Mouse (Mus musculus) lung, embryonic 16.5 days (tissue): ENCODE results near the gene Lca5l. TPM values are rescaled to one million over a fixed set of nuclear protein-coding genes. Genes with fewer than 3 reads are reported as not detected.
"Not testable (repeated sequence)": the region's sequence is repeated elsewhere in the genome, so short reads cannot be mapped to it uniquely, and the experiment has no call there.

Source experiments
- ATAC-seq: fragments of 200-750 bp; cut with Nextera tagmentation; 2 replicates; pipeline ENCODE4 v1.8.0; 2017; ENCODE audit warnings: low read depth, mild to moderate bottlenecking, moderate library complexity
- H3K27ac ChIP-seq: fragments of 300-500 bp; sonication (generic); 2 replicates; pipeline ENCODE4 v1.5.1; 2014; ENCODE audit warnings: mild to moderate bottlenecking, control low read depth, low read length
- H3K27me3 ChIP-seq: fragments of 300-500 bp; sonication (generic); 2 replicates; pipeline ENCODE4 v1.6.1; 2014; ENCODE audit warnings: low read depth, low read length, mixed read lengths; ENCODE audit not compliant: control insufficient read depth, insufficient read depth
- H3K36me3 ChIP-seq: fragments of 300-500 bp; sonication (generic); 2 replicates; pipeline ENCODE4 v1.6.1; 2014; ENCODE audit warnings: low read length; ENCODE audit not compliant: control insufficient read depth, insufficient read depth
- H3K4me1 ChIP-seq: fragments of 300-500 bp; sonication (generic); replicated peaks from 2 replicates; pipeline ENCODE4 v1.6.1; 2014; ENCODE audit warnings: low read length, mixed read lengths; ENCODE audit not compliant: control insufficient read depth, insufficient read depth
- H3K4me2 ChIP-seq: fragments of 300-500 bp; sonication (generic); 2 replicates; pipeline ENCODE4 v1.6.1; 2014; ENCODE audit warnings: low read depth, low read length, control low read depth
- H3K4me3 ChIP-seq: fragments of 300-500 bp; sonication (generic); 2 replicates; pipeline ENCODE4 v1.5.1; 2014; ENCODE audit warnings: mild to moderate bottlenecking, low read length, control low read depth
- H3K9ac ChIP-seq: fragments of 300-500 bp; sonication (generic); 2 replicates; pipeline ENCODE4 v1.6.1; 2014; ENCODE audit warnings: low read length, control low read depth
- H3K9me3 ChIP-seq: fragments of 300-500 bp; sonication (generic); 2 replicates; pipeline ENCODE4 v1.6.1; 2016; ENCODE audit warnings: low read length; ENCODE audit not compliant: control insufficient read depth
- WGBS: fragments of 180-500 bp; shearing (Covaris S2); extraction: QIAGEN DNeasy Blood & Tissue Kit; methylation state at CpG from one replicate; pipeline ENCODE4 v1.1.7; 2014; 5-methylcytosine and 5-hydroxymethylcytosine counted together
- polyA plus RNA-seq: library from polyadenylated mRNA; unstranded; fragments of >200 nt; fragmentation: Nextera tagmentation; extraction: Ambion mirVana; gene quantifications from 2 replicates; pipeline ENCODE4 v1.2.1, GENCODE M21; 2015

Gene Lca5l
- polyA plus RNA-seq, 1 experiment from 2014 or later: 0.93 TPM

DNA sequence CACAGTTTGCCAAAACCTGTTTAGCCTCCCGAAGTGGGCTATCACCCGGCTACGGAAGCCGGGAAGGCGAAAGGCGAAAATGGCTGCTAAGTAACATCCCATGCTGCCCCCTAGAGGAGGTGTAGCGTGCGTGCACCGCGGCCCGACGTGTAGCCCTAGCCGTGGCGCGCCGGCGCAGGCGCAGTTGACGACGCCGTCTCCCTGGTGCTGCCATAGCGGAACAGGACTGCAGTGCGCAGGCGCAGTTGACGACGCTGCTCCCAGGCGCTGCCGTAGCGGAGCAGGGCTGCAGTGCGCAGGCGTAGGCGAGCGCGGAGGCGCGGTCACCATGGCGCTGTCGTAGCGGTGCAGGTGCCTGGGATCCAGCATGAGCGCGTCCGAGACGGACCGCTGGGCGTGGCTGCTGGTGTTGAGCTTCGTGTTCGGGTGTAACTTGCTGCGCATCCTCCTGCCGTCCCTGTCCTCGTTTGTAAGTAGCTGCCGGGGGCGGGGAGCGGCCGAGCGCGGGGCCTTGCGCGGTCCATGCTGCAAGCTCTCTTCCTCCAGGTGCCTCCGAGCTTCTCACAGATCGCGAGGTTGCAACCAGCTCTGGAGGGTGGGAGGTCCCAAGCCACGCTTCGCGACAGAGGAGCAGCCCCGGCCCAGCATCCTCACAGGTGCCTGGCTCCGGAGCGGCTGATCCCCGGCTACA, 46.8 kb downstream of the Lca5l start, which contains the start of gene Wrb:
Wrb (plus strand) TSS at position 298 of the 691 bp plus-strand sequence.
- WGBS: under 1% methylated on average over 68 of the region's 68 CpGs
- Histone ChIP-seq H3K36me3 (no peaks in the 10 kb centered on the region), H3K9me3 (peaks cover 2% of the 10 kb centered on the region; the same call in 1 of the 2 replicates), H3K27ac (peak within 1 kb of the TSS; percentile 49; the same call in 1 of the 2 replicates), H3K4me2 (peak within 1 kb of the TSS; percentile 88), H3K4me1 (peaks cover 7% of the 10 kb centered on the region), H3K9ac (peak within 1 kb of the TSS; percentile 74), H3K27me3 (no peaks in the 10 kb centered on the region), H3K4me3 (peak within 1 kb of the TSS; percentile 86)
- peak; percentile 97 for ATAC-seq

DNA sequence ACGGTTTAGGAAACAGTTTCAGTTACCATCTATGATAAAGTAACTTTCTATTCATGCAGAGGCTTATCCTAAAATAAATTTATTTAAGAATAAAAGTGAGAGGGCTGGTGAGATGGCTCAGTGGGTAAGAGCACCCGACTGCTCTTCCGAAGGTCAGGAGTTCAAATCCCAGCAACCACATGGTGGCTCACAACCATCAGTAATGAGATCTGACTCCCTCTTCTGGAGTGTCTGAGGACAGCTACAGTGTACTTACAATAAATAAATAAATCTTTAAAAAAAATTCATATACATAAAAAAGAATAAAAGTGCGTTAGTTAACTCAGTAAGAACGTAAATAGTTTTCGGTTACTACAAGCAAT, 47.3 kb downstream of the Lca5l start:
- H3K9me3 ChIP-seq, H3K36me3 ChIP-seq, H3K4me1 ChIP-seq, H3K9ac ChIP-seq, H3K27ac ChIP-seq, H3K27me3 ChIP-seq: not testable (repeated sequence)
- peak overlapping the region; percentile 88 for H3K4me2 ChIP-seq
- WGBS: 26% methylated on average over 6 of the region's 6 CpGs
- ATAC-seq: peak; percentile 22; the same call in 1 of the 2 replicates
- H3K4me3 ChIP-seq: peak overlapping the region; percentile 86

DNA sequence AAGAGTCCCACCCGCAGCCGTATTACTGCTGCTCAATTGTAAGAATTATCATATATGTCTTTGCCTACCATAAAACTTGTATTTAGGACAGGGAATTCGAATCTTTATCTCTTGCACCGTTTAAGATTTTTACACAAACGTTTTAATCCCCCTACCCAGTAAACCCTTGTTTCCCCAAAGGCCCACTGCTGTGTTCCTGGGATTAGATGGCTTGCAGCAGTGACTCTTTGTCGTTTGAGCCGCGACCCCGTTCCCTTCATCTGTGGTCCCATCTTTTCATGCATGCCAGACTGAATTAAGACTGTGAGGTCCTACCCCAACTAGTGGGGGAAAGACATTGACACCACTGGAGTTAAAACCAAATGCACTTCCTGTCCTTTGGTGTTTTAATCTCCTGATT, 63.6 kb downstream of the Lca5l start:
- Histone ChIP-seq H3K27ac (peak overlapping the region; percentile 96), H3K36me3 (peaks cover 20% of the 10 kb centered on the region), H3K9me3 (no peaks in the 10 kb centered on the region), H3K4me3 (peak overlapping the region; percentile 93), H3K9ac (peak overlapping the region; percentile 98), H3K4me1 (peaks cover 18% of the 10 kb centered on the region), H3K27me3 (no peaks in the 10 kb centered on the region), H3K4me2 (peak overlapping the region; percentile 82)
- 2% methylated on average over 9 of the region's 9 CpGs for WGBS
- ATAC-seq: no peak

DNA sequence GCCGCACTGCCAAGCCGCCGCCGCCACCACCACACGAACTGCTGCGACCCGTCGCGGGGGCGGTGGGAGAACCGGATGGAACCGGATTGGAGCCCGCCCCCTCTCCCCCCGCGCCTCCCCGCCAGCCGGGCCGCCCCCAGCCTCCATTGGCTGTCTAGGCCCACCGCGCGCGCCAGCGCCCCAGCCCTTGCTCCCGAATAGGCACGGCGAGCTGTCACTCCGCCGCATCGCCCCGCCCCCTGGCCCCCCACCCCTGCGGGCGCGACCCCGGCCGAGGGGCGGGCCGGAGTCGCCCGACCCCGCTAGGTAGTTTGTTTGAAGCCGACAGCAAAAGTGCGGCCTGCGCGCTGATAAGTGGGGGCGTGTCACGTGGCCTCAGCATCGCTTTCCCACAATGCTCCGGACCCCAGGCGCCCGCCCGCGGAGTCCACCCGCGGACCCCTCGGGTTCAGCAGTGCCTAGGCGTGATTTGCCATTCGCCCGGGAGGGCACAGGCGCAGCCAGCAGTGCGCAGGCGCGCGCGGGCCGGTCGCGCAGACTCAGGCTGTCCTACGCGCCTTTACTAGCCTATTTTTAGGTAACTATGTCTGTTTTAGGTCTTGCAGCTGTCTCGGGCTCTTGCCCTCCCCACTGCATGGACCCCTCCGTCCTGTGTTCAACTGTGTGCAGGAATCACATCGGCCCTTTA, 64.3 kb downstream of the Lca5l start, which contains the start of gene Hmgn1:
Hmgn1 (minus strand) TSS at position 73 of the 688 bp plus-strand sequence.
- peaks cover 24% of the 10 kb centered on the region for H3K36me3 ChIP-seq
- H3K27me3 ChIP-seq: no peaks in the 10 kb centered on the region
- H3K4me2 ChIP-seq: peak within 1 kb of the TSS; percentile 91
- peaks cover 18% of the 10 kb centered on the region for H3K4me1 ChIP-seq
- WGBS: under 1% methylated on average over 63 of the region's 72 CpGs
- H3K27ac ChIP-seq: peak within 1 kb of the TSS; percentile 96
- peak within 1 kb of the TSS; percentile 98 for H3K9ac ChIP-seq
- H3K9me3 ChIP-seq: no peaks in the 10 kb centered on the region
- ATAC-seq: peak; percentile 97
- H3K4me3 ChIP-seq: peak within 1 kb of the TSS; percentile 93

DNA sequence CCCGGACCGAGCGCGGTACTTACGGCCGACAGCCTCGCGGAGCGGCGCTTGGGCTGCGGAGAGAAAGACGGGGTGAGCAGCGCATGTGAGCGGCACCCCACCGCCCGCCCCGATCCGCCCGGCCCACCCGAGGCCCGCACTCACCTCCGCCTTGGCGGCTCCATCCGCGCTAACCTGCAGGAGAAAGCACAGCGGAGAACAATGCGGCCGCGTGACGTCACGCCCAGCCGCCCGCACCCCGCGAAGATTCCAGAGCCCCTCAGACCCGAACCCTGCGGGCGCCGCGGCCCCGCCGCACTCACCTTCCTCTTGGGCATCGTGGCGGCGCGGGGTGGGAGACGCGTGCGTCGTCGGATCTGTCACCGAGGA, 64.8 kb downstream of the Lca5l start:
- Histone ChIP-seq H3K9ac (peak overlapping the region; percentile 98), H3K36me3 (peaks cover 29% of the 10 kb centered on the region), H3K27me3 (no peaks in the 10 kb centered on the region), H3K4me1 (peaks cover 18% of the 10 kb centered on the region), H3K9me3 (no peaks in the 10 kb centered on the region), H3K4me3 (peak overlapping the region; percentile 93), H3K27ac (peak overlapping the region; percentile 86), H3K4me2 (peak overlapping the region; percentile 91)
- WGBS: 0% methylated on average over 40 of the region's 52 CpGs
- ATAC-seq: peak; percentile 63

DNA sequence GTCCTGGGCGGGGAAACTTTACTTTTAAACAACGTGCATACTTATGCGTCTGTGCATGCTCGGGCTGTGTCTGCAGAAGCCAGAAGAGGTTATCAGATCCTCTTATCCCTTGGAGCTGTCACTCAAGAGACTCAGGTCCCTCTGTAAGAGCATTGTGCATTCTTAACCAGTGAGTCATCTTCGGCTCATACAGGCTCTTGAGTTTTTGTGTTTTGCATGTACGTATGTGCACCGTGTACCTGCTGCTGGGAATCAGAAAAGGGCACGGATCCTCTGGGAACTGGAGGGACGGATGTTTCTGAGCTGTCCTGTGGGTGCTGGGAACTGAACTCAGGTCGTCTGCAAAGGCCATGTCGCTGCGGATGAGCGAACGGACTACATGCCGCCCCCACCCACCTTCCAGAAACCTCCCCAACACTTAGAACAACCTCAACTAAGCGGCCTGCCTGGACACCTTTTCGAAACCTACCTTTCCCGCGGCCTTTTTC, 65.3 kb downstream of the Lca5l start:
- Histone ChIP-seq H3K4me1 (peaks cover 18% of the 10 kb centered on the region), H3K9ac (peak overlapping the region; percentile 98), H3K36me3 (peaks cover 30% of the 10 kb centered on the region), H3K9me3 (no peaks in the 10 kb centered on the region), H3K4me2 (peak overlapping the region; percentile 91), H3K27ac (peak overlapping the region; percentile 86), H3K27me3 (no peaks in the 10 kb centered on the region), H3K4me3 (peak overlapping the region; percentile 93)
- ATAC-seq: no peak
- 1% methylated on average over 19 of the region's 19 CpGs for WGBS

DNA sequence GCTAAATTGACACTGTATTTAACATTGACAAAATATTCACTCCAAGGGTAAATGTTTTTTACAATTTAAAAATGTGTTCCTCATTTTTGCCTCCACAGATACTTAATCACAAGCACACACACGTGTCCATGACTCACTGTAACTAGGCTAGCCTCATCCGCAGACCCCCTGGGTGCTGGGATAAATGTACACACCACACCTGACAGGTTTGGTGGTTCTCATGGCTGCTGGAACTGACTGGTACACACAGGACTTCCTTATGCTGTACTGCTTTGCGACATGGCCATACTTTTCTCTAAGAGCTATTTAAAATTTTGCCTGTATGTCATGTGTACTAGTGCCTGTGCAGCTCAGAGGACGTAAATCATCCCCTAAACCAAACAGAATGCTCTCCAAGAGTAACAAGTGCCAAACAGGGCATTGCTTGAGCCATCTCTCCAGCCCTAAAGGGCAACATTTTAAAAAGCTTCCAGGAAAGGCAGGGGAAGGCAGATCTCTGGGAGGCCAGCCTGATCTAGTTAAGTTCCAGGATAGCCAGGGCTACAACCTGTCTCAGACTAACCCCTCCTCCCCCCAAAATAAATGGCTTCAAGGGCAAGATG, 71.9 kb downstream of the Lca5l start:
- no peaks in the 10 kb centered on the region for H3K9me3 ChIP-seq
- no peaks in the 10 kb centered on the region for H3K27me3 ChIP-seq
- no peak overlapping the region for H3K27ac ChIP-seq
- H3K36me3 ChIP-seq: peaks cover 33% of the 10 kb centered on the region
- 52% methylated on average over 4 of the region's 4 CpGs for WGBS
- no peaks in the 10 kb centered on the region; the same call in 1 of the 2 replicates for H3K4me1 ChIP-seq
- ATAC-seq: no peak
- H3K4me3 ChIP-seq: no peak overlapping the region
- H3K4me2 ChIP-seq: no peak overlapping the region
- H3K9ac ChIP-seq: no peak overlapping the region

DNA sequence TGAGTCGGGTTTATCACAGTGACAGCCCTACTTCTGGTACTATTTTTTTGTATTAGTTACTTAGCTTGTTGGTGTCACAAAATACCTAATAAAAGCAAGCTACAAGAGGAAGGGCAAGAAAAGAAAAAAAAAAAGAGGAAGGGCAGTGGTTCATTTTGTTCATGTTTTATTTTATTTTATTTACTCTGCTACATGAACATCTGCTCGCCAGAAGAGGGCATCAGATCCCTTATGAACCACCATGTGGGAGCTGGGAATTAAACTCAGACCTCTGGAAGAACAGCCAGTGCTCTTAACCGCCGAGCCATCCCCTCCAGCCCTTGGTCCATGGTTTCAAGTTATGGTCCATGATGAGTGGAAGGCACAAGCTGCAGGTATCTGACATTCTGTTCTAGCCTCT, 77.3 kb downstream of the Lca5l start:
- Histone ChIP-seq H3K9ac (no peak overlapping the region), H3K4me1 (no peaks in the 10 kb centered on the region), H3K9me3 (no peaks in the 10 kb centered on the region), H3K4me2 (no peak overlapping the region), H3K27me3 (no peaks in the 10 kb centered on the region), H3K4me3 (no peak overlapping the region), H3K27ac (no peak overlapping the region), H3K36me3 (no peaks in the 10 kb centered on the region)
- no peak for ATAC-seq
- 52% methylated on average over 4 of the region's 4 CpGs for WGBS

DNA sequence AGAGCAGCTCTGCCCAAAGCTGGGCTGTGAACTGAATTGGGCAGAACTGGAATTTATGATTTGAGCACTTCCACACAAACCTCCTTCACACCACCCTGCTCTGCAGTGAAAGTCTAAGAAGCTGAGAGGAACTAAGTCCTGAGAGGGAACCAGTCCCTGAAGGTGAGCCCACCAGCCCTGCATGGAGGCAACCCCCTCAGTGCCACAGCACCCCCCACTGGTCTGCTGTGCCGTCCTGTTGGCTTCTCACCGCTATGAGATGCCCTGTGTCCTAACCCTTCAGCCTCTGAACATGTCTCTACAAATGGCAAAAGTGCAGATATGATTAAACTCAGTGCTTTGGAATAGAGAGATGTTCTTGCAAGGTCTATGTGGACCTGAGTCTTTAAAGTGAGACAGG, 79.3 kb downstream of the Lca5l start:
- no peaks in the 10 kb centered on the region for H3K9me3 ChIP-seq

More for the DNA sequence above, 79.3 kb downstream of the Lca5l start:
- H3K9ac ChIP-seq: no peak overlapping the region
- 40% methylated on average over 2 of the region's 2 CpGs for WGBS
- H3K27me3 ChIP-seq: no peaks in the 10 kb centered on the region
- no peaks in the 10 kb centered on the region for H3K4me1 ChIP-seq
- H3K36me3 ChIP-seq: no peaks in the 10 kb centered on the region
- no peak overlapping the region for H3K27ac ChIP-seq
- H3K4me2 ChIP-seq: no peak overlapping the region
- no peak for ATAC-seq
- H3K4me3 ChIP-seq: no peak overlapping the region
